Mouse (Mus musculus) liver, embryonic 13.5 days (tissue): ENCODE measurements around the gene Mettl21c. TPM values are rescaled to one million over a fixed set of nuclear protein-coding genes. Genes with fewer than 3 reads are reported as not detected.
"Not testable (repeated sequence)": the region's sequence is repeated elsewhere in the genome, so short reads cannot be mapped to it uniquely, and the experiment has no call there.

ENCODE experiments used
- ATAC-seq: fragments of 200-750 bp; cut with Nextera tagmentation; 2 replicates; pipeline ENCODE4 v1.8.0; 2017; ENCODE audit warnings: low read depth, mild to moderate bottlenecking, moderate number of reproducible peaks, moderate library complexity
- DNase-seq: peaks from one replicate; pipeline ENCODE4 v3.0.0; 2022
- H3K27ac ChIP-seq: fragments of 300-500 bp; sonication (generic); 2 replicates; pipeline ENCODE4 v1.5.1; 2015; ENCODE audit warnings: moderate library complexity, mild to moderate bottlenecking, inconsistent platforms
- H3K27me3 ChIP-seq: fragments of 300-500 bp; sonication (generic); 2 replicates; pipeline ENCODE4 v1.6.1; 2015; ENCODE audit warnings: mild to moderate bottlenecking, inconsistent platforms
- H3K36me3 ChIP-seq: fragments of 300-500 bp; sonication (generic); 2 replicates; pipeline ENCODE4 v1.6.1; 2015; ENCODE audit warnings: mild to moderate bottlenecking, inconsistent platforms
- H3K4me1 ChIP-seq: fragments of 300-500 bp; sonication (generic); replicated peaks from 2 replicates; pipeline ENCODE4 v1.6.1; 2015; ENCODE audit warnings: inconsistent platforms
- H3K4me2 ChIP-seq: fragments of 300-500 bp; sonication (generic); 2 replicates; pipeline ENCODE4 v1.6.1; 2015; ENCODE audit warnings: inconsistent platforms, mild to moderate bottlenecking, moderate library complexity
- H3K4me3 ChIP-seq: fragments of 300-500 bp; sonication (generic); replicated peaks from 2 replicates; pipeline ENCODE4 v1.5.1; 2015; ENCODE audit warnings: mild to moderate bottlenecking, inconsistent platforms
- H3K9ac ChIP-seq: fragments of 300-500 bp; sonication (generic); 2 replicates; pipeline ENCODE4 v1.6.1; 2015; ENCODE audit warnings: mild to moderate bottlenecking, inconsistent platforms
- H3K9me3 ChIP-seq: fragments of 300-500 bp; sonication (generic); replicated peaks from 2 replicates; pipeline ENCODE4 v1.6.1; 2016; ENCODE audit warnings: inconsistent platforms
- WGBS: fragments of 180-500 bp; shearing (Covaris S2); methylation state at CpG from one replicate; pipeline ENCODE4 v1.1.7; 2015; ENCODE audit not compliant: insufficient replicate concordance; 5-methylcytosine and 5-hydroxymethylcytosine counted together
- polyA plus RNA-seq: library from polyadenylated mRNA; unstranded; fragments of >200 nt; fragmentation: Nextera tagmentation; extraction: Ambion mirVana; gene quantifications from 2 replicates; pipeline ENCODE4 v1.2.1, GENCODE M21; 2015

The Mettl21c gene
- 0.06 and 0.13 TPM in 2 replicates for polyA plus RNA-seq

DNA sequence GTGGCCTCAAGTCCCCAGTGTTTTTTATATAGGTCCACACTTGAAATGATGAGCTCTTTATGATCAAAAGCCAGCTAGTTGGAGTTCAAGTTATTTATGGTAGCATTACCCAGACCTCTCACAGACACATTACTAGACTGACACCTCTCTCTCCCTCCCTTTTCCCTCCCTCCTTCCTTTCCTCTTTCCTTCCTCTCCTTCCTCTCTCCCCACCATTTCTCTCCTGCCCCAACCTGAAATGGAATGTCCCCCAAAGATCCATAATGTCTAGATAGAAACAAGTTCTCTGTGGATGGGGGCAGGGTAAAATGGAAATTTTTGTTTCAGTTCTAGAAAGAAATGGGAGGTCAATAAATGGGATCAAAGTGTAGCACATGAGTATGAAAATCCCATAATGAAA is at the start of gene Mettl21c:
Gene Mettl21c, minus strand, starts transcription at position 101 of the 400 bp plus-strand sequence.
- H3K4me3 ChIP-seq, result no peak within 1 kb of the TSS
- H3K4me1 ChIP-seq, result no peaks in the 10 kb centered on the region
- no peak within 1 kb of the TSS for H3K27ac ChIP-seq
- DNase-seq (no peak), ATAC-seq (no peak)
- no peaks in the 10 kb centered on the region for H3K9me3 ChIP-seq
- H3K36me3 ChIP-seq, result no peaks in the 10 kb centered on the region
- H3K9ac ChIP-seq, result no peak within 1 kb of the TSS
- H3K27me3 ChIP-seq, result no peaks in the 10 kb centered on the region
- H3K4me2 ChIP-seq, result no peak within 1 kb of the TSS

DNA sequence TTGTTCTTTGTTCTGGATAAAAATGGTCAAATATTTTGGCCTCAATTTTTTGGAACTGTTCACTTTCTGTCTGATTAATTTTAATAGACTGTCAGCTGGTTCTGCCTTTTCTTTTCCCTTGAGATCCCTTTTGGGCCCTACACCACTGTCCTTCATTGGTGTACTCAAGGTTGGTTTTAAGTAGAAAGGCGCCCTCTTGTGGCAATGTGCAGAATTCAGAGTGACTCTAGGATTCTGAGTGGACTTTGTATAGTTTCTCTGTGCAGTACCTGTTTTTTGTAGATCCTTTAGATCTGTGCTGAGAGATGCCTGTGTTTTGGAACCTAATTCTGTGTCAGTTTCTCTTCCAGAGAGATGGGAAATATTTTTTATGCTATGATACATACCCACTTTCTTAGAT is 44.8 kb upstream of the Mettl21c start:
- no peaks in the 10 kb centered on the region for H3K36me3 ChIP-seq
- no peaks in the 10 kb centered on the region for H3K4me1 ChIP-seq
- DNase-seq (peak; percentile 14), ATAC-seq (no peak)
- WGBS, result 0% methylated on average over 1 of the region's 1 CpGs
- H3K4me2 ChIP-seq, result no peak overlapping the region
- H3K4me3 ChIP-seq, result no peak overlapping the region
- no peaks in the 10 kb centered on the region for H3K27me3 ChIP-seq
- H3K27ac ChIP-seq, result no peak overlapping the region
- no peak overlapping the region for H3K9ac ChIP-seq
- no peaks in the 10 kb centered on the region for H3K9me3 ChIP-seq

DNA sequence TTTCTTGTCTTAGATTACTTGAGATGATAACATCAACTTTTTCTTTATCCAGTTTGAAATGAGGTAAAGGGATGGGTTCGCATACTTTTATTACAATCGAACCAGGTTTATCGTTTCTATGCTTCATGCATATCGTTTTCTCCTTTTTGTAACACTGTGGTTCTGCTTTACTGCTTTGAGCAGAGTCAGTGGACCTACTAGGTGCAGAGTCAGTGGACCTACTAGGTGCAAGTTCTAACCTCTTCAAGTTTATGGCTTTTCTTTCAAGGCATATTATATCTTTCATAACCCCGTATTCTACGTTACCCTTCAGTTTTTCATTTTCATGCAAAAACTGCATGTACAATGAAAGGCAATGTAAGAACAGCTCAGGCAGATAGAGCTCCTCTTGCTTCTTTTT is 43.6 kb upstream of the Mettl21c start:
- H3K4me1 ChIP-seq, result no peaks in the 10 kb centered on the region
- H3K4me2 ChIP-seq, result no peak overlapping the region
- H3K4me3 ChIP-seq, result no peak overlapping the region
- 83% methylated on average over 6 of the region's 6 CpGs for WGBS
- no peaks in the 10 kb centered on the region for H3K27me3 ChIP-seq
- no peak for ATAC-seq
- H3K27ac ChIP-seq, result no peak overlapping the region
- no peak for DNase-seq
- no peak overlapping the region for H3K9ac ChIP-seq
- H3K9me3 ChIP-seq, result no peaks in the 10 kb centered on the region
- no peaks in the 10 kb centered on the region for H3K36me3 ChIP-seq

DNA sequence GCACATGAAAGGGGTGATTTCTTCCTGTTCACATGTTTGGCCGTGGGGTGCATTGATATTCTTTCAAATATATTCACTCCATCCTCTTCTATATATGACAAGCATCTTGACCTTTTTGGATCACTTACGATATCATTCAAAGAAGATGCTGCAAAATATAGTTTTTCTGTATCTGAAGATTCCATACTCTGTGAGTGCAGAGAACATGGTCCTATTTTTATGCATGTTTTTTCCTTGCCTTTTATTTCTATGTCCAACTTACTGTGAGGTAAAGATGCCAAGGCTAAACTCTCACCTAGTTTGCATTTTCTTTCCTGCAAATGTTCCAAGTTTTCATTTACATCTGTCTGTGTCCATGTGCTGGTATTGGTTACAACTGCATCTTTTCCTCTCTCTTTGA is 42.0 kb upstream of the Mettl21c start, which contains the start of gene Gm8251:
Gene Gm8251, minus strand, starts transcription at position 101 of the 400 bp plus-strand sequence.
- Histone ChIP-seq H3K27ac (no peak within 1 kb of the TSS), H3K36me3 (no peaks in the 10 kb centered on the region), H3K4me2 (no peak within 1 kb of the TSS), H3K4me1 (no peaks in the 10 kb centered on the region), H3K9ac (no peak within 1 kb of the TSS), H3K4me3 (no peak within 1 kb of the TSS), H3K27me3 (no peaks in the 10 kb centered on the region), H3K9me3 (no peaks in the 10 kb centered on the region)
- 67% methylated on average over 2 of the region's 2 CpGs for WGBS
- no peak for DNase-seq
- no peak for ATAC-seq

DNA sequence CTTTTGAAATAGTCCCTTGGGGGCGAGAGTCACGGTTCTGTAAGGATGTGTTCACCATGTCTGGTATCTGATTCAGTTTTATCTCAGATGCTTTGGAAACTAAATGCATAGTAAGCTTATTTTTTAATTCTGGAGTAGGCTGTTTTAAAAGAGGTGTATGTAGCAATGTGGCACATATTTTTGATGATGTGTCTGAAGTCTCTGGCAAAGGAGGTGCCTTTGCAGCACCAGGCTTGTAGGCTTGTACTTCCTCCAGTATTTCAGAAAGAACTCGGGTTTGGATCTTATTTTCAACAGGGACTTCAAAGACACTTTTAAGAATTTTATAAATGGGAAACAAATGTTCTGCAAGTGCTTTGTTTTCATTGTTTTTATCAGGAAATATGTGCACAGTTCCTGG is 38.0 kb upstream of the Mettl21c start:
- Histone ChIP-seq H3K9me3 (no peaks in the 10 kb centered on the region), H3K9ac (no peak overlapping the region), H3K4me3 (no peak overlapping the region), H3K27me3 (no peaks in the 10 kb centered on the region), H3K27ac (no peak overlapping the region), H3K36me3 (no peaks in the 10 kb centered on the region), H3K4me2 (no peak overlapping the region), H3K4me1 (no peaks in the 10 kb centered on the region)
- DNase-seq (no peak), ATAC-seq (no peak)
- 65% methylated on average over 3 of the region's 3 CpGs for WGBS

DNA sequence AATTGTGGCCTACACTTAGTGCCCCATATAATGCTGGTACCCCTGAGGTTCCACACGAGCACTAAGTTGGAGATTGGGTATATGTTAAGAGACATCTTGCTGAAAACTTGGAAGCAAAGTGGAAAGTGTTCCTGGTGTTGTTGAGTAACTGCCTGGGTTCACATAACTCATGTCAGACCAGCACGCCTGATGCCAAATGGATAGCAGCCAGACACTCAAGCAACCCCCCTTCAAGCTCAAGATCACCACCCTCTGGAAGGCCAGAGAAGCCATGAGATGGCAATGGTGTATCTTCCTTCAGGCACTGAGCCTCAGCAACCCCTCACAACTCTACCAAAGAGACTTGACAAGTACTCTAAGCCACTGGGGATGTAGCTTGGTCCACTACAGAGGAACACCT is 26.7 kb upstream of the Mettl21c start:
- ATAC-seq, result no peak
- H3K36me3 ChIP-seq, result no peaks in the 10 kb centered on the region
- no peaks in the 10 kb centered on the region for H3K9me3 ChIP-seq
- H3K4me1 ChIP-seq, result peaks cover 4% of the 10 kb centered on the region; the same call in 1 of the 2 replicates
- no peak overlapping the region for H3K4me3 ChIP-seq
- H3K4me2 ChIP-seq, result no peak overlapping the region
- no peak for DNase-seq
- no peaks in the 10 kb centered on the region for H3K27me3 ChIP-seq
- H3K27ac ChIP-seq, result no peak overlapping the region
- 57% methylated on average over 2 of the region's 2 CpGs for WGBS
- no peak overlapping the region for H3K9ac ChIP-seq

DNA sequence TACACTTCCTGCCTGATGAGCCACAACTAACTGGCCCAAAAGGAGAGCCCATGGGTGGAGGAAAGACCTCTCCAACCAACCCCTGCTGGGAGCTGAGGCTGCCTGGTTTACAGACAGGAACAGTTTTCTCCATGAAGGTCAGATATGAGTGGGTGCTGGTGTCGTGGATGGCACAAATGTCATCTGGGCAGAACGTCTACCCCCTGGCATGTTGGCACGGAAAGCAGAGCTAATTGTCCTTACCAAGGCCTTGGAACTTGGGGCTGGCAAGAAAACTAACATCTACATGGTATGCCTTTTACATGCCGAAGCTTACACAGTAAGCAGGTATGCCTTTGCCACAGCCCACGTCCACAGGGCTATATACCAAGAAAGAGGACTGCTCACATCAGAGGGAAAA is 25.9 kb upstream of the Mettl21c start:
- not testable (repeated sequence) for H3K36me3 ChIP-seq, H3K27me3 ChIP-seq, DNase-seq, H3K9ac ChIP-seq, H3K27ac ChIP-seq, ATAC-seq, H3K9me3 ChIP-seq, H3K4me1 ChIP-seq, H3K4me3 ChIP-seq, H3K4me2 ChIP-seq
- 57% methylated on average over 5 of the region's 5 CpGs for WGBS

DNA sequence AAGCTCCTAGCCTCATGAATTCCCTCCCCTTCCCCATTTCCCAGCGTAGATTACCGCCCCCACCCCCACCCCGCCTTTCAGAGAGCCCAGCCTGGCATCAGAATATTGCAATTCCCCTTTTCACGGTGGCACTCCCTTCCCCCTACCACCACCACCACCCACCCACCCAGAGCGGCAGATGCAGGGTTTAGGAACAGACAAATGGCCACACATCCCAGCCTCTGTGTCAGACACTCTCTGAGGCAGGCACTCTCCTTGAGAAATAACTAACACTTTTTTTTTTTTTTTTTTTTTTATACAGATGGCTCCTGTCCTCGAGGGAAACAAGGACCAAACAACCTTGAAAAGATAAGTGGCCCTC is 22.7 kb upstream of the Mettl21c start:
- ATAC-seq, result 0 out of 2 replicates have a peak, but pooled peaks have one; percentile 20
- H3K9ac ChIP-seq, result peak overlapping the region; percentile 41

DNA sequence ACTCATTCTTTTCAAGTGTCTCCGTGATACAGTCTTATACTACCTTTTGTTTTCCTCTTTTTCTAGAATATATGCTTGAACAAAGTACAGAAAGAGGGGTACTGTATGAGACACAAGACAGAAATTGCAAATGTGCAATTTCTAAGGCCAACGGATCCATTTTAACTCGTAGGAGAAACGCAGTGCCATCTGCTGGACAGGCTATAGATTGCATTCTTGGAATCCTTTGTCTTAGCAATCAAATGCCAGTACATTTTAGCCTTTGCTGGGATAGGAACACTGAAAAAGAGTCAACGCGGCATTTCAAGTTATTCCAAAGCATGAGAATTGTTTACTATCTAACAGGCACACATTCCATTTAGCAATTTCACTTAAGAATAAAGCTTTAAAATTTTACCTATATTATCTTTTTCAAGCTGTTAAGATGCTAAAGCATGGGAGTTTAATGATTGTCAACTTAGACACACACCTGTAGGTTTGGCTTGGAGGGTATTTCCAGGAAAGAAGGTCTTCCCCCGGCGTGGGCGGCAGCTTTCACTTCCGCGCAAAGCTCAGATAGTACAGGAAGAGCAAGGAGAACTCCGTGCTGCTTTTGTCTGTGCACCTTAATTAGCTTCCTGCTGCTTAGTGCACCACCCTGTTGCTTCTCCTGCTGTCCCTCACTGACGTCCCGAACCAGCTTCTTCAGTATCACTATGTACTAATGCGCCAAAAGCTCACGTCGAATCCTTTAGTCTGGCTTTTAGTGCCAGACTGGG is 22.1 kb upstream of the Mettl21c start:
- no peaks in the 10 kb centered on the region for H3K36me3 ChIP-seq
- H3K27me3 ChIP-seq, result no peaks in the 10 kb centered on the region
- H3K4me2 ChIP-seq, result peak overlapping the region; percentile 65
- ATAC-seq, result peak; percentile 41; the same call in 1 of the 2 replicates
- H3K27ac ChIP-seq, result no peak overlapping the region
- H3K4me3 ChIP-seq, result peak overlapping the region; percentile 52
- H3K9ac ChIP-seq, result peak overlapping the region; percentile 41
- DNase-seq, result peak; percentile 29
- H3K9me3 ChIP-seq, result no peaks in the 10 kb centered on the region
- 1% methylated on average over 17 of the region's 17 CpGs for WGBS
- peaks cover 4% of the 10 kb centered on the region; the same call in 1 of the 2 replicates for H3K4me1 ChIP-seq

More for the DNA sequence above, 22.7 kb upstream of the Mettl21c start:
- H3K27ac ChIP-seq, result no peak overlapping the region
- H3K9me3 ChIP-seq, result no peaks in the 10 kb centered on the region
- no peaks in the 10 kb centered on the region for H3K27me3 ChIP-seq
- peak overlapping the region; percentile 52 for H3K4me3 ChIP-seq
- H3K4me1 ChIP-seq, result peaks cover 4% of the 10 kb centered on the region; the same call in 1 of the 2 replicates
- 6% methylated on average over 6 of the region's 6 CpGs for WGBS
- H3K36me3 ChIP-seq, result no peaks in the 10 kb centered on the region
- peak overlapping the region; percentile 65 for H3K4me2 ChIP-seq
- no peak for DNase-seq

DNA sequence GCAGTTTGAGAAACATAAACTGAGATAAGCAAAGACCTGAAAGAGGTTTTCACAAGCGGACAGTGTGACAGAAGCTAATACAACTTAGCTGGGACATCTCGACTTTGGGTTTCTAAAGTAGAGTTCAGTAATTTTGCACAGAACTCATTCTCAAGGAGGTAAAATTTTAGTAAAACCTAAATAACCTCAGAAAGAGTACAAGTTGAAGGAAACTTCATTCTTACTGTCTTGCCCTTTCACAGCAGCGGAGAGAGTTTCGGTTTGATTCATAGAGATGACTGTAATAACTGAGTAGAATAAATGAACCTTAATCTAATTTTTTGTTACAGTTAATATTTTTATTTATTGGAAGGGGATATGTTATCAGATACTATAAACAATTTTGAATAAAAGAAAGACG is 13.1 kb upstream of the Mettl21c start:
- Histone ChIP-seq H3K36me3 (no peaks in the 10 kb centered on the region), H3K9ac (no peak overlapping the region), H3K4me2 (no peak overlapping the region), H3K27me3 (no peaks in the 10 kb centered on the region), H3K27ac (no peak overlapping the region), H3K9me3 (no peaks in the 10 kb centered on the region), H3K4me3 (no peak overlapping the region), H3K4me1 (no peaks in the 10 kb centered on the region)
- ATAC-seq (no peak), DNase-seq (no peak)
- 62% methylated on average over 5 of the region's 5 CpGs for WGBS

DNA sequence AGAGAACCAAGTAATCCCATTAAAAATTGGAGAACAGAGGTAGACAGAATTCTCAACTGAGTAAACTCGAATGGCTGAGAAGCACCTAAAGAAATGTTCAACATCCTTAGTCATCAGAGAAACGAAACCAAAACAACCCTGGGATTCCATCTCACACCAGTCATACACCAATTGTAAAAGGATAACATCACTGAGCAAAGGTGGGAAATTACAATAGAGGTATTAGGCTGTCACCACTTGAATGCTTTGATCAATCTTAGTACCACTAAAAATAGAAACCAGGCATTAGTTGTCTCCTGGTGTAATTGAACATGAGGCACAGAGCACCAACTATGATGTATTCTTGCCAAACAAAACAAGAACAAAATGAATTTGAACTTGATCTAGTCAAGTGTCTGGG is 12.4 kb upstream of the Mettl21c start:
- no peak overlapping the region for H3K9ac ChIP-seq
- no peaks in the 10 kb centered on the region for H3K9me3 ChIP-seq
- H3K4me1 ChIP-seq, result no peaks in the 10 kb centered on the region
- no peaks in the 10 kb centered on the region for H3K27me3 ChIP-seq
- no peak overlapping the region for H3K4me3 ChIP-seq
- H3K27ac ChIP-seq, result no peak overlapping the region
- H3K36me3 ChIP-seq, result no peaks in the 10 kb centered on the region
- no peak for DNase-seq
- no peak overlapping the region for H3K4me2 ChIP-seq
- 40% methylated on average over 2 of the region's 2 CpGs for WGBS
- no peak for ATAC-seq

DNA sequence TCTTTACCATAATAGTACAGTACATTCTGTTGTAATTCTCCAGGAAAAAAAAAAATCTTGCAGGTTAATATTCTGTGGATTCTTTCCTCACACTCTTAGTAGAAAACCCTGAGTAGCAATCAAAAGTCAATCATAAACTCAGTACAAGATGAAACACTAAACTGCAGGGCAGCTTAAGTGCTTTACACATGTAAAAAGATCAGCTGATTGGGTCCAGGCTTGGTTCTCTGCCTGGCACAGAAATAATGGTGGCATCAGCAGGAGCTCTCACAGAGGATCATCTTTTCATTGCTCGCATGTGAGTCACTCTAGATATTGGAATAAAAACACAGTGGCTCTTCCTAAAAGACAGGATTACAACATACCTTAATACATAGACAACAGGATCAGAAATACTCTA is 7.8 kb upstream of the Mettl21c start:
- no peak overlapping the region for H3K9ac ChIP-seq
- H3K36me3 ChIP-seq, result no peaks in the 10 kb centered on the region
- DNase-seq (no peak), ATAC-seq (no peak)
- H3K9me3 ChIP-seq, result no peaks in the 10 kb centered on the region
- no peaks in the 10 kb centered on the region for H3K27me3 ChIP-seq
- no peak overlapping the region for H3K4me3 ChIP-seq
- H3K27ac ChIP-seq, result no peak overlapping the region
- H3K4me2 ChIP-seq, result no peak overlapping the region
- 59% methylated on average over 1 of the region's 1 CpGs for WGBS
- H3K4me1 ChIP-seq, result no peaks in the 10 kb centered on the region
